Mouse (Mus musculus): ENCODE measurements around the gene Mark1. TPM values are rescaled to one million over a fixed set of nuclear protein-coding genes. Genes with fewer than 3 reads are reported as not detected.

Gene Mark1
- total and polyA plus RNA-seq, 2 experiments from 2014 or later: 14.3 to 78.2 TPM

- DNase-seq: no peak
- Histone ChIP-seq H3K4me1 (ENCODE audit: insufficient read depth) (no peaks in the 10 kb centered on the region), H3K9me3 (ENCODE audit: low read length) (no peaks in the 10 kb centered on the region), H3K9ac (no peak overlapping the region), H3K36me3 (ENCODE audit: insufficient read depth) (no peaks in the 10 kb centered on the region), H3K27me3 (ENCODE audit: insufficient read depth, low read length) (no peaks in the 10 kb centered on the region), H3K4me3 (ENCODE audit: low read depth, low read length) (no peak overlapping the region), H3K27ac (ENCODE audit: low read depth, low read length) (no peak overlapping the region), H3K4me2 (ENCODE audit: low read depth) (no peak overlapping the region)
- no peak for ATAC-seq
- 94% methylated on average over 9 of the region's 9 CpGs for WGBS
- TF ChIP-seq CTCF (IDR thresholded peaks at IDR 0.05; ENCODE audit: low read depth): no peak
Observed at GRCm38 (mm10) chr1:184857216-184857615, 142.2 kb downstream of the Mark1 start.

DNA sequence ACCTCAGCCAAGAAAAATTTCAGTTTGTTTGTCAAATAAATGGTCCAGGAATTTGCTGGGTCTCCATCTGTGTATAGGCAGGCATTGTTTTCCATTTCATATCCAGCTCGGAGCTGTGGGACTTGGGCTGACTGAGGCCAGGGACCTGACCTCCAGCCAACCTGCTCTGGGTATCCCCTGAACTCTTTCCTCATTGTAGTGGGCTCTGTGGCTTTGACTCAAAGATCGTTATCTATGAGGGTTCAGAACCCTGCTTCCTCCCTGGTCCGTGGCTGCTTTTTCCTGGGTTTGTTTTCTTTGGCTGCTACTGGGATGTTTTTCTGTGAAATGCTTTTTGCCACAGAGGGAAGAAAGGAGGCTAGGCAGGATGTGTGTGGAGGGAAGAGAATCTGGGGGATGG is 145.4 kb downstream of the Mark1 start:
- TF ChIP-seq CTCF (IDR thresholded peaks at IDR 0.05; ENCODE audit: low read depth): no peak
- Histone ChIP-seq H3K36me3 (ENCODE audit: insufficient read depth) (no peaks in the 10 kb centered on the region), H3K27ac (ENCODE audit: low read depth, low read length) (no peak overlapping the region), H3K9ac (no peak overlapping the region), H3K4me1 (ENCODE audit: insufficient read depth) (no peaks in the 10 kb centered on the region), H3K4me3 (ENCODE audit: low read depth, low read length) (no peak overlapping the region), H3K9me3 (ENCODE audit: low read length) (no peaks in the 10 kb centered on the region), H3K27me3 (ENCODE audit: insufficient read depth, low read length) (peaks cover 4% of the 10 kb centered on the region; the same call in 1 of the 2 replicates), H3K4me2 (ENCODE audit: low read depth) (0 out of 2 replicates have a peak overlapping the region, but pooled peaks have one; percentile 4)
- WGBS: 52% methylated on average over 3 of the region's 3 CpGs
- no peak for ATAC-seq
- no peak for DNase-seq

DNA sequence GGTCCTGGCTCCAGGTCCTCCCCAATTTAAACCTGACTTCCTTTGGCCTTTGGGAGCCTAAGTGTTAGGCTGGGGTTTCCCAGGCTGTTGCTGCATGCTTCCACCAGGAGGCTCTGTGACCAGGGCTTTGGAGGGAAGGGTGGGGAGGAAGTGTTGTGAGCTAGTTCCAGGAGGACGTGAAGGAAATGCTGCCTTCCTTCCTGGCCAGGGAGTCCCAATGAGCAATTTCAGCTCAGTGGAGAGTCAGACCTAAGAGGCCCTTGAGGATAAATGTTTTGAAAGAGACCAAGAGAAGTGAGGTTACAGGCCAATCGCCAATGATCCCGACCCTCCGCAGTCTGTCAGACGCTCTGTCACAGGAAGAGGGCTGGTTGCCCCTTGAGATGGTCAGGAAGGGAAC is 146.0 kb downstream of the Mark1 start:
- DNase-seq: peak; percentile 49
- Histone ChIP-seq H3K4me1 (ENCODE audit: insufficient read depth) (no peaks in the 10 kb centered on the region), H3K9me3 (ENCODE audit: low read length) (no peaks in the 10 kb centered on the region), H3K36me3 (ENCODE audit: insufficient read depth) (no peaks in the 10 kb centered on the region), H3K9ac (no peak overlapping the region), H3K4me2 (ENCODE audit: low read depth) (0 out of 2 replicates have a peak overlapping the region, but pooled peaks have one; percentile 4), H3K27me3 (ENCODE audit: insufficient read depth, low read length) (peaks cover 4% of the 10 kb centered on the region; the same call in 1 of the 2 replicates), H3K4me3 (ENCODE audit: low read depth, low read length) (no peak overlapping the region), H3K27ac (ENCODE audit: low read depth, low read length) (no peak overlapping the region)
- 24% methylated on average over 5 of the region's 5 CpGs for WGBS
- ATAC-seq: peak; percentile 59
- peak; percentile 79 for TF ChIP-seq CTCF (IDR thresholded peaks at IDR 0.05; ENCODE audit: low read depth)

- Histone ChIP-seq H3K9me3 (ENCODE audit: low read length) (no peaks in the 10 kb centered on the region), H3K36me3 (ENCODE audit: insufficient read depth) (no peaks in the 10 kb centered on the region), H3K4me1 (ENCODE audit: insufficient read depth) (no peaks in the 10 kb centered on the region), H3K4me2 (ENCODE audit: low read depth) (peak overlapping the region; percentile 46), H3K27ac (ENCODE audit: low read depth, low read length) (peak overlapping the region; percentile 40; the same call in 1 of the 2 replicates), H3K9ac (no peak overlapping the region), H3K4me3 (ENCODE audit: low read depth, low read length) (no peak overlapping the region), H3K27me3 (ENCODE audit: insufficient read depth, low read length) (peaks cover 4% of the 10 kb centered on the region)
- 17% methylated on average over 31 of the region's 31 CpGs for WGBS
- peak; percentile 86 for TF ChIP-seq CTCF (IDR thresholded peaks at IDR 0.05; ENCODE audit: low read depth)
- DNase-seq: peak; percentile 82
- ATAC-seq: peak; percentile 98
Observed at GRCm38 (mm10) chr1:184851741-184852618, 147.4 kb downstream of the Mark1 start.

DNA sequence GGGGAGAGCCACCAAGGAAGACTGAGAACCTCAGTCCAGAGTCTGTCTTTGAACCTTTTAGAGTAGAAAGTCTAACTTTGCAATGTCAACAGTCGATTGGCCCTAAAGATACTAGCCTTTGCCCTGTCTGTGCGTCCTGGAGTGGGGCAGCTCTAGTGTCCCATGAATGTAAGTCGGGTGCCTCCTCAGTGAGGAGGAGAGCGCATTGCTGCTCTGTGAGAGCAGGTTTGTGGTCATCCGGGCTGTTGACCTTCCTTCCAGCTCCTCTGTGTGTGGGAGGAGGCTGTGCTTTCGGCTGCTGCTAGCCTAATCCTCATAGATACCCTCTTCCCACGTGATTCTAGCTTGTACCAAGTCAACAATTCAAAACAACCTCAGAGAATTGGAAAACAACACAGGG is 148.2 kb downstream of the Mark1 start:
- ATAC-seq (no peak), DNase-seq (no peak)
- Histone ChIP-seq H3K4me2 (ENCODE audit: low read depth) (no peak overlapping the region), H3K4me1 (ENCODE audit: insufficient read depth) (no peaks in the 10 kb centered on the region), H3K9ac (no peak overlapping the region), H3K27ac (ENCODE audit: low read depth, low read length) (no peak overlapping the region), H3K4me3 (ENCODE audit: low read depth, low read length) (no peak overlapping the region), H3K27me3 (ENCODE audit: insufficient read depth, low read length) (peaks cover 4% of the 10 kb centered on the region), H3K36me3 (ENCODE audit: insufficient read depth) (no peaks in the 10 kb centered on the region), H3K9me3 (ENCODE audit: low read length) (no peaks in the 10 kb centered on the region)
- WGBS: 48% methylated on average over 7 of the region's 7 CpGs
- no peak for TF ChIP-seq CTCF (IDR thresholded peaks at IDR 0.05; ENCODE audit: low read depth)

- Histone ChIP-seq H3K9ac (no peak overlapping the region), H3K36me3 (ENCODE audit: insufficient read depth) (no peaks in the 10 kb centered on the region), H3K27me3 (ENCODE audit: insufficient read depth, low read length) (peaks cover 4% of the 10 kb centered on the region), H3K27ac (ENCODE audit: low read depth, low read length) (no peak overlapping the region), H3K4me1 (ENCODE audit: insufficient read depth) (peaks cover 6% of the 10 kb centered on the region; the same call in 1 of the 2 replicates), H3K9me3 (ENCODE audit: low read length) (no peaks in the 10 kb centered on the region), H3K4me3 (ENCODE audit: low read depth, low read length) (no peak overlapping the region), H3K4me2 (ENCODE audit: low read depth) (no peak overlapping the region)
- WGBS: 55% methylated on average over 3 of the region's 3 CpGs
- no peak for TF ChIP-seq CTCF (IDR thresholded peaks at IDR 0.05; ENCODE audit: low read depth)
- no peak for DNase-seq
- no peak for ATAC-seq
Observed at GRCm38 (mm10) chr1:184846973-184847372, 152.4 kb downstream of the Mark1 start.

Other genes with a start within 250 kb of the Mark1 start
- gene Marc1, start 188.3 kb downstream of the Mark1 start, total RNA-seq (2014; rRNA removed): 0.15 and 0.24 TPM in 2 replicates
- 0.11 and 0.45 TPM in 2 replicates for gene Marc1, start 188.3 kb downstream of the Mark1 start, polyA plus RNA-seq (2015; fragmentation: Nextera tagmentation; extraction: Ambion mirVana)
- gene Marc2, start 153.1 kb downstream of the Mark1 start, total RNA-seq (2014; rRNA removed): 60.1 and 65.5 TPM in 2 replicates
- gene Marc2, start 153.1 kb downstream of the Mark1 start, polyA plus RNA-seq (2015; fragmentation: Nextera tagmentation; extraction: Ambion mirVana): 138 and 139 TPM in 2 replicates
- 9.5 and 10.7 TPM in 2 replicates for gene C130074G19Rik, start 116.4 kb downstream of the Mark1 start, total RNA-seq (2014; rRNA removed)
- gene C130074G19Rik, start 116.4 kb downstream of the Mark1 start, polyA plus RNA-seq (2015; fragmentation: Nextera tagmentation; extraction: Ambion mirVana): 0.94 and 1.2 TPM in 2 replicates
- 30.2 and 37.3 TPM in 2 replicates for gene Rab3gap2, start 204.5 kb upstream of the Mark1 start, total RNA-seq (2014; rRNA removed)
- gene Rab3gap2, start 204.5 kb upstream of the Mark1 start, polyA plus RNA-seq (2015; fragmentation: Nextera tagmentation; extraction: Ambion mirVana): 13.3 and 19.5 TPM in 2 replicates